Mouse (Mus musculus) liver, embryonic 16.5 days (tissue): ENCODE results near the gene Kcne1. TPM values are rescaled to one million over a fixed set of nuclear protein-coding genes. Genes with fewer than 3 reads are reported as not detected.
A peak's percentile ranks its signal among the peaks of the same experiment; 100 is the strongest.

Experiments
- ATAC-seq: fragments of 200-750 bp; cut with Nextera tagmentation; 2 replicates; pipeline ENCODE4 v1.8.0; 2017; ENCODE audit warnings: low read depth, mild to moderate bottlenecking, moderate number of reproducible peaks, moderate library complexity
- H3K27ac ChIP-seq: fragments of 300-500 bp; sonication (generic); 2 replicates; pipeline ENCODE4 v1.5.1; 2014; ENCODE audit warnings: mild to moderate bottlenecking, low read length
- H3K27me3 ChIP-seq: fragments of 300-500 bp; sonication (generic); 2 replicates; pipeline ENCODE4 v1.6.1; 2014; ENCODE audit warnings: low read depth, low read length, mixed read lengths; ENCODE audit not compliant: control insufficient read depth, insufficient read depth
- H3K36me3 ChIP-seq: fragments of 300-500 bp; sonication (generic); 2 replicates; pipeline ENCODE4 v1.6.1; 2014; ENCODE audit warnings: mild to moderate bottlenecking; ENCODE audit not compliant: control insufficient read depth, insufficient read depth
- H3K4me1 ChIP-seq: fragments of 300-500 bp; sonication (generic); 2 replicates; pipeline ENCODE4 v1.6.1; 2014; ENCODE audit warnings: low read depth, low read length, mixed read lengths; ENCODE audit not compliant: control insufficient read depth
- H3K4me2 ChIP-seq: fragments of 300-500 bp; sonication (generic); 2 replicates; pipeline ENCODE4 v1.6.1; 2014; ENCODE audit warnings: low read depth, low read length, mixed read lengths
- H3K4me3 ChIP-seq: fragments of 300-500 bp; sonication (generic); 2 replicates; pipeline ENCODE4 v1.5.1; 2014; ENCODE audit warnings: low read depth, mild to moderate bottlenecking, low read length
- H3K9ac ChIP-seq: fragments of 300-500 bp; sonication (generic); 2 replicates; pipeline ENCODE4 v1.6.1; 2014; ENCODE audit warnings: low read depth, low read length
- H3K9me3 ChIP-seq: fragments of 300-500 bp; sonication (generic); replicated peaks from 2 replicates; pipeline ENCODE4 v1.6.1; 2016; ENCODE audit warnings: low read length; ENCODE audit not compliant: control insufficient read depth
- WGBS: fragments of 180-500 bp; shearing (Covaris S2); extraction: QIAGEN DNeasy Blood & Tissue Kit; methylation state at CpG from one replicate; pipeline ENCODE4 v1.1.7; 2014; ENCODE audit not compliant: insufficient replicate concordance; 5-methylcytosine and 5-hydroxymethylcytosine counted together
- polyA plus RNA-seq: library from polyadenylated mRNA; unstranded; fragments of >200 nt; fragmentation: Nextera tagmentation; extraction: Ambion mirVana; gene quantifications from 2 replicates; pipeline ENCODE4 v1.2.1, GENCODE M21; 2015

Gene Kcne1
- polyA plus RNA-seq, 1 experiment from 2014 or later, result not detected

DNA sequence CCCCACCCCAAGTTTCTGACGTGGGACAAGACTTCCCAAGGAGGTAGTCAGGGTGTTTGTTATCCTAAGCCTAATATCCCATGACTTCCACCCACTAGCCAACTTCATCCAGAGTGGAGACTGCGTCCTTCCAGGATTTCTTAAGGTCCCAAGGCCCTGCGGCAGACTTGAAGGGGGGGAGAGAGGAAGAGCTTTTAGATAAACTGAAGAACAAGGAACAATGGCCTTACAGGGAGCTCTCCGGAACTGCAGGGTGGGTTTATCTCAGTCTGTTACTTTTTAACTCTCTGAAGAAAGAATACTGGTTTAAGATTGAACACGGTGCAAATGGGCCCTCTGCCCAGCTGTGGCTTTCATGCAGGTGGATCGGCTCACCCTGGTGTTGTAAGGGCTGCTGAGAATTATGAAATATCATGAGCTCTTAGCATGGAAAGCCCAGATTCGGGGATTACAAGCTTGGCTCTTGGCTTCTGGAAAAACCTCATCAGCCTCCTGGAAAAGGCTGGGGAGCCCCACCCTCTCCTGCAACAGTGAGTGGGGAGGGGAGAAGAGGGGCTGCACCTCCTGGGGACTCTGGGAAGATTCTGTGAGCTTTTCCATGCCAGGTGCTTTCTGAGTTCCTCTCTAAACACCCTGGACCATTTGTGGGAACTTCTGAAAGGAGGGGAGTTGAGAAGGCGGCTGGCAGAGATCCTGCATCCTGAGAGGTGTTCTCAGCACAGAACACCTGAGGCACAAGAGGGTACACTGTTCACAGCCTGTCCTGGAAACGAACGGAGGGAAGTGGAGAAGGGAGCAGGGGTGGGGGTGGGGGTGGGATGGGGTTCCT, 38.7 kb upstream of the Kcne1 start:
- no peak overlapping the region for H3K27ac ChIP-seq
- no peak overlapping the region for H3K4me3 ChIP-seq
- no peaks in the 10 kb centered on the region for H3K36me3 ChIP-seq

DNA sequence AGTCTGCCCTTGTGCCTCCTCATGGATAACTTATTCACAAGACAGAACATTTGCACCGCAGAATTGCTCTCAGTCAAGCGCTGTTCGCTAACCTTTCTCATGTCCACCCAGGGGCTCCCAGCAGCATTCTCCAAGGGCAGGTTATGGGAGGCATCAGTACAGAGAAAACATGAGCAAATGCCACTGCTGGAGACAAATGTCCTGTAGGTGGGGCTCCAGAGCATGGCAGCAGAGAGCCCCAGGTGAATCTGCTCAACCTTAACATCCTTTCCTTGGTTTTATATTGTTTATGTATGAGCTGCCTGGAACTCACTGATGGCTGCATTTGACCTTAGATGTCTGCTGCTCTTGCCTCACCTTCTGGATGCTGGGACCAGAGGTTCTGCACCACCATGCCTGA, 34.5 kb upstream of the Kcne1 start:
- Histone ChIP-seq H3K4me3 (no peak overlapping the region), H3K9ac (no peak overlapping the region), H3K36me3 (no peaks in the 10 kb centered on the region), H3K4me1 (no peaks in the 10 kb centered on the region; the same call in 1 of the 2 replicates), H3K27me3 (no peaks in the 10 kb centered on the region), H3K4me2 (no peak overlapping the region), H3K9me3 (no peaks in the 10 kb centered on the region), H3K27ac (no peak overlapping the region)
- no peak for ATAC-seq
- WGBS, result 88% methylated on average over 3 of the region's 3 CpGs

More for the DNA sequence above, 38.7 kb upstream of the Kcne1 start:
- H3K27me3 ChIP-seq, result peaks cover 27% of the 10 kb centered on the region
- no peaks in the 10 kb centered on the region for H3K9me3 ChIP-seq
- 55% methylated on average over 10 of the region's 10 CpGs for WGBS
- H3K9ac ChIP-seq, result no peak overlapping the region
- no peak overlapping the region for H3K4me2 ChIP-seq
- peak; percentile 11; the same call in 1 of the 2 replicates for ATAC-seq
- H3K4me1 ChIP-seq, result no peaks in the 10 kb centered on the region; the same call in 1 of the 2 replicates

DNA sequence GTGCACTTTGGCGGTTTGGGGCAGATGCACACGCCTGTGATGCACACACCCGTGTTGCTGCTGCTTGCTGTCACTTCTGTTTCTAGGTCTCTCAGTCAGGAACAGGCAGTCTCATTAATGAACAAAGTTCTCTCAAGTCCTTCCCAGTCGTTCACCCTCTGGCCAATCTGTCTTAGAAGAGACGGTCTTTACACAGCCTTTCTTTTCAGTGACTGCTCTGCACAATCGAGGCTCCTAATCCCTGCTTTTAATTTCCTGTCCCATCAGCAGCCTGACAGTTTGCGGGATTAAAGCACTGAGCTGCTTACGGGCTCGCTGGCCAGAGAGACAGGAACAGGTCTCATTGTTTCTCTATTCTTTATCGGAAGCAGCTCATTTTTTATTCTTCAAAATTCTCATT, 28.4 kb upstream of the Kcne1 start:
- Histone ChIP-seq H3K9ac (no peak overlapping the region), H3K27ac (no peak overlapping the region), H3K27me3 (no peaks in the 10 kb centered on the region), H3K4me2 (no peak overlapping the region), H3K4me3 (no peak overlapping the region), H3K4me1 (no peaks in the 10 kb centered on the region), H3K36me3 (no peaks in the 10 kb centered on the region), H3K9me3 (no peaks in the 10 kb centered on the region)
- 65% methylated on average over 10 of the region's 10 CpGs for WGBS
- ATAC-seq, result no peak

DNA sequence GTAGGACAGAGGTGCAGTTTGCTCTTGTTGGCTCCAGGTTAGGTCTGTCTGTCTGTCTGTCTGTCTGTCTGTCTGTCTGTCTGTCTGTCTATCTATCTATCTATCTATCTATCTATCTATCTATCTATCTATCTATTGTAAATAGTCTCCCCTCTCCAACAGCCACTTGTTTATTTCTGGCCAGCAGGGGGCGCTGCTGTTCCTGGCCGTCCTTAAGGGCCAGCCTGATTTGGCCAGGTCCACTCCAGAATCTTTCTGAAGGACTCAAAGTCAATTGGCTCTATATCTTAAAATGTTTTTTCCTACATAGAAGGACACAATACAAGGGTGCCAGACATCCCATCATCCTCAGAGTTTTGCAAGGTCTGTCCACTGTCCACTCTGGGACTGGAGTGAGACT, 25.8 kb upstream of the Kcne1 start:
- no peak for ATAC-seq
- Histone ChIP-seq H3K4me3 (no peak overlapping the region), H3K27me3 (no peaks in the 10 kb centered on the region), H3K36me3 (no peaks in the 10 kb centered on the region), H3K4me2 (no peak overlapping the region), H3K9ac (no peak overlapping the region), H3K9me3 (no peaks in the 10 kb centered on the region), H3K4me1 (no peaks in the 10 kb centered on the region), H3K27ac (no peak overlapping the region)
- WGBS, result 0% methylated on average over 2 of the region's 2 CpGs

DNA sequence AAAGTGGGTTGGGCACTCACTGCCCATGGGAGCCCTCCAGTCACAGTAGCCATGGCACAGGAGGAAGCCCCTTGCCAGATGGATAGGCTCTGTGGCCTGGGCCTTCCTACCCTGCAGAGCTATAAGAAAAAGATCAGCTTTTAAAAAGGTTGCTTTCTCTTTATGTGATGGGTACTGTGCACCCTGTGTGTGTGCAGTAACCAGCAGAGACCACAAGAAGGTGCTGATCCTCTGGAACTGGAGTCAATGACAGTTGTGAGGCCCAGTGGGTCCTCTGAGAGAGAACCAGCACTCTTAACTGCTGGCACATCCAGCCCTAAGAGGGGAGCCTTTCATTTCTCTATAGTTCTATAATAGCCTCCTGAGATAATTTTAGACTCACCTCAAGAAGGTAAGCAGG, 24.1 kb upstream of the Kcne1 start:
- Histone ChIP-seq H3K9ac (no peak overlapping the region), H3K27me3 (no peaks in the 10 kb centered on the region), H3K36me3 (no peaks in the 10 kb centered on the region), H3K4me2 (no peak overlapping the region), H3K4me3 (no peak overlapping the region), H3K4me1 (no peaks in the 10 kb centered on the region), H3K9me3 (no peaks in the 10 kb centered on the region), H3K27ac (no peak overlapping the region)
- ATAC-seq, result no peak

DNA sequence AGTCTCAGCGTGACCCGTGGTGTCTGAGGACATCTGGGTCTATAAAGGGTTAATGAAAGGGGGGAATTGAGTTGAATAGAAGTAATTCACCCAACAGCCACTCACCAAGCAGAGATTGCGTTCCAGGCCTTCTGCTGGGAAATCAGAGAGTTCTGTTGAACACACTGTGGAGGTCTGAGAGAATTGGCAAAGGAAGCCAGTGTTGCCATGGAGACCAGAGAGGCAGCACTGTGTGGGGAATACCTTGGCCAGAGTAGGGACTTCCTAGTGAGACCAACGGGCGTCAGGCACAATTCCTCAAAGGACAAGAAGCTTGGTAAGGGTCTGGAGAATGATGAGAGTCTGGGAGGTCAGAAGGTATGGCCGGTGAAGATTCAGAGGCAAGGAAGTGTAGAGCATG, 23.2 kb upstream of the Kcne1 start:
- WGBS, result 52% methylated on average over 6 of the region's 6 CpGs
- no peak for ATAC-seq

DNA sequence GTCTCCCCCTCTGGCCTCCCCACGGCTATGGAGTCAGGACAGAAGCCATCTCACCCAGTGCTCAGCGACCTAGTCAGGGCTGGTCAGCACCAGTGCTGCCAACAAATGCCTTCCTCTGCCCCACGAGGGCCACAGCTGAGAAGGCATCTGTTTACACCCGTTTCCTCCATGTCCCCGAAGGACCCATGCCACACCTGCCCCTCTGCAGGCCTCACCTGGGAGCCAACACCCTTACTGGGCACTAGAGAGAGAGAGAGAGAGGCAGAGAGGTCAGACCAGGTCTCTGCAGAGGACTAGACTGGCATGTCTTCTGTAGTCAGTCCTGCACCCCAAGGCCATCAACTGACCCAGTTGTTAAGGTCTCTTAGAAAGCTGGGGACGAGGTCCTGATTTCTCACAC, 21.8 kb upstream of the Kcne1 start:
- Histone ChIP-seq H3K27me3 (no peaks in the 10 kb centered on the region), H3K4me2 (no peak overlapping the region), H3K4me1 (no peaks in the 10 kb centered on the region), H3K9me3 (no peaks in the 10 kb centered on the region), H3K4me3 (no peak overlapping the region), H3K9ac (no peak overlapping the region), H3K27ac (no peak overlapping the region), H3K36me3 (no peaks in the 10 kb centered on the region)
- no peak for ATAC-seq
- WGBS, result 41% methylated on average over 6 of the region's 6 CpGs

More for the DNA sequence above, 23.2 kb upstream of the Kcne1 start:
- H3K4me1 ChIP-seq, result no peaks in the 10 kb centered on the region
- H3K9ac ChIP-seq, result no peak overlapping the region
- H3K27ac ChIP-seq, result no peak overlapping the region
- no peaks in the 10 kb centered on the region for H3K36me3 ChIP-seq
- H3K27me3 ChIP-seq, result no peaks in the 10 kb centered on the region
- no peak overlapping the region for H3K4me2 ChIP-seq
- H3K9me3 ChIP-seq, result no peaks in the 10 kb centered on the region
- no peak overlapping the region for H3K4me3 ChIP-seq

DNA sequence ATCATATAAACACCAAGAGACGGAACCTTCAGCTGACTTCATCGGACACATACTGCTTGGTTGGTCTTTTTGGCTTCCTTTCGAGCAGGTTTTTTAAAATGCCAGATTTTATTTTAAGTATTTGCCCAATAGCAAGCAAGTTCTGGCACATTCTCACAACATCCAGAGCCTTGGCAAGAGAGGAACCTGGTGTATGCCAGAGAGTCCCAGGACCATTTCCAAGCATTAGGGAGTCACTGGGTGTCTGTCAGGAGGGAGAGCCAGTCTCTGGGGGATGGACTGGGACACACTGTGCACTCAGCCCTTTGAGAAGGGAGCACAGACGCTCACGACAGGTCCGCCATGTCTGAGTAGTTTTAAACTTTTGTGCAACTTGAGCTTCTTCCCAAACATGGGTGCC, 17.7 kb upstream of the Kcne1 start:
- 67% methylated on average over 6 of the region's 6 CpGs for WGBS
- H3K4me3 ChIP-seq, result no peak overlapping the region
- H3K36me3 ChIP-seq, result no peaks in the 10 kb centered on the region
- no peaks in the 10 kb centered on the region for H3K4me1 ChIP-seq
- no peak overlapping the region for H3K27ac ChIP-seq
- no peak overlapping the region for H3K9ac ChIP-seq
- H3K27me3 ChIP-seq, result no peaks in the 10 kb centered on the region; the same call in 1 of the 2 replicates
- no peaks in the 10 kb centered on the region for H3K9me3 ChIP-seq
- no peak for ATAC-seq
- no peak overlapping the region for H3K4me2 ChIP-seq

DNA sequence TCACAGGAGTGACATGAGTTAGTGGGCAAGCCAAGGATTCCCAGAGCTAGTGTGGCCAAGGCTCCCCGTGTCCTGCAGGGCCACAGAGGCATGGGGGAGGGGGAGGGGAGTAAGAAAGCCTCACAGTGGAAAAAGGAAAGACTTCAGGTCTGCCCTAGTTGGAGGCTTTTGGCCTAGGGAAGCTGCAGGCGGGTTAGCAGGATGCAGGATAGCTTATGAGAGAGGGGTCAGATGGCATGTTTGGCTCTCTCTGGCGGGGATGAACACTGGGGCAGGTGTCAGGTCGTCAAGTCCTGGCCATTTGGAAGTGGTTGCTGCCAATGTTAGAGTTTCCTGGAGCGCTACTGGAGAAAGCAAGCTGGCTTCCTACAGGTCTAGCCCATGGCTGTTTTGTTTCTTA, 12.4 kb upstream of the Kcne1 start:
- 41% methylated on average over 5 of the region's 5 CpGs for WGBS
- Histone ChIP-seq H3K9ac (no peak overlapping the region), H3K4me3 (no peak overlapping the region), H3K27ac (no peak overlapping the region), H3K4me1 (no peaks in the 10 kb centered on the region; the same call in none of the 2 replicates), H3K27me3 (no peaks in the 10 kb centered on the region; the same call in 1 of the 2 replicates), H3K9me3 (no peaks in the 10 kb centered on the region), H3K4me2 (no peak overlapping the region), H3K36me3 (no peaks in the 10 kb centered on the region)
- no peak for ATAC-seq
